Mouse (Mus musculus): ENCODE data around the gene Zdhhc1.

Gene Zdhhc1

DNA sequence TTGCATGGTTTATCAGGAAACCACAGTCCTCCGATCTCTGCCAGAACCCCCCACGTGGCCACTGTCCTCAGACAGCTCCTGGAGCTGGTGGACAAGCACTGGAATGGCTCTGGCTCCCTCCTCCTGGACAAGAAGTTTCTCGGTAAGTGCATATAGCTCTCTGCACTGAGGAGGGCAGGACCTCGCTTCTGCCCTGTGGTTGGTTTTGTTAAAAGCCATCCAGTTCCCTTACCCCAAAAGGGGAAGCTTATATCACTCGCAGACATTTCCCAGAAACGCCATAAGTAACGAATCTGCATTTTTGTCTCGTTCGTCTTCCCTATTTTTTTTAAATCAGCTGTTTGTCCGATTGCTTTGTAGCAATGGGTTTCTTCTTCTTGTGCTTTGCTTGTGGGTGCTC lies 41.5 kb downstream of the Zdhhc1 start:
- no peak for DNase-seq (ENCODE audit: low spot score)

DNA sequence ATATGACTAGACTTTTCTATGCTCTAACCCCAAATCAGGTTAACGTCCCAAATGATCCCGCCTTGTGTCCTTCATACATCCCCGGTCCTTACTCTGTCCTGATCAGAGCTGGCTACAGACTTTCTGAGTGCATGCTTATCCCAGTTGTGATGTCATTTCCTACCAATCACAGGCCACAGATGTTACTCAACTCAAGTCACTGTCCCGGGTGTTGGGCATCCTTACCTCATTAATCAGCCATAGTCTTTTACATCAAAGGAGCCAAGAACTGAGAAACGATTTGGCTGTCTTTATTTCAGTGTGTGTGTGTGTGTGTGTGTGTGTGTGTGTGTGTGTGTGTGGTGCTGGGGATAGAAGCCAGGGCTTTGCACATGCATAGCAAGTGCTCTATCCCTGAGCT lies 42.6 kb downstream of the Zdhhc1 start:
- DNase-seq (ENCODE audit: low spot score): no peak

GRCm38 (mm10) chr8:105453296-105453695 lies 43.4 kb downstream of the Zdhhc1 start:
- DNase-seq (ENCODE audit: low spot score): no peak

GRCm38 (mm10) chr8:105451903-105452603 lies 44.6 kb downstream of the Zdhhc1 start:
- DNase-seq (ENCODE audit: low spot score): no peak

- no peak for DNase-seq (ENCODE audit: low spot score)
These were observed 45.7 kb downstream of the Zdhhc1 start for GRCm38 (mm10) chr8:105450977-105451376.

DNA sequence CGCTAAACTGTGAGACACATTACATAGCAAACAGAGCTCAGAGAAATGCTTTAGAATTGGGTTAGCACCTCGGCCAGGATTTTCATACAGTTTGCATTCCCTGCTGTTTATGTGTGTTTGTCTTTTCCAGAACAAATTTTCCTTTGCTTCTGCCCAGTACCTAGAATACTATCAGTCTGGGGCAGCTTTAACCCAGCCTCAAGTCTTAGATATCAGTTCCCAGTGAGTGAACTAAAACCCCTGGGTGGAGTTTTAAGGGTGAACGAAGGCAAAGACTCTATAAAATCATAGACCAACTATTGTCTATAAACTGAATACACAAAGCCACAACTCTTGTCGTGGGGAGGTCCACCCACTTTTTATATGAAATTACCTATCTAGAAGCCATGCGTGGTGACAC lies 48.1 kb downstream of the Zdhhc1 start:
- no peak for DNase-seq (ENCODE audit: low spot score)

- no peak for DNase-seq (ENCODE audit: low spot score)
These were observed 48.5 kb downstream of the Zdhhc1 start for GRCm38 (mm10) chr8:105448188-105448587.

GRCm38 (mm10) chr8:105446127-105446552 lies 50.6 kb downstream of the Zdhhc1 start:
- no peak for DNase-seq (ENCODE audit: low spot score)

- DNase-seq (ENCODE audit: low spot score): peak; percentile 38
These were observed 51.2 kb downstream of the Zdhhc1 start for GRCm38 (mm10) chr8:105445296-105446126.

DNA sequence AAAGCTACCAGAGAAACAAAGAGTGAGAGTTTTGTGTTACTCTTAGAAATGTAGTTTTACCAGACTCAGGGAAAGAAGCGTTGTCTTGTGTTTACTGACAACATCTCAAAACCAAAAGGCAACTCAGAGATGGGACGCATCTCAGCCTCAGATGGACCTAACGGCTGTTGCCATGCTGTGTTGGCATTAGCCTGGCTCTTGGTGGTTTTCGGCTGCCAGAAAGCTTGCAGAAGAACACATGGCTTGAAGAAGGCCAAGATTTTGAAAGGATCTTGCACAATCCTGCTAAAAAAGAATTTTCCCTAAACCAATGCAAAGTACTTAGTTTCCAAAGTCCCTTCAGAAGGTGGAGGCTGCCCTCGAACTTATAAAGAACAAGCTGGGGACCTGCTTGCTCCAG lies 54.0 kb downstream of the Zdhhc1 start:
- no peak for DNase-seq (ENCODE audit: low spot score)

- DNase-seq (ENCODE audit: low spot score): peak; percentile 33
These were observed 55.3 kb downstream of the Zdhhc1 start for GRCm38 (mm10) chr8:105441433-105441832.

DNA sequence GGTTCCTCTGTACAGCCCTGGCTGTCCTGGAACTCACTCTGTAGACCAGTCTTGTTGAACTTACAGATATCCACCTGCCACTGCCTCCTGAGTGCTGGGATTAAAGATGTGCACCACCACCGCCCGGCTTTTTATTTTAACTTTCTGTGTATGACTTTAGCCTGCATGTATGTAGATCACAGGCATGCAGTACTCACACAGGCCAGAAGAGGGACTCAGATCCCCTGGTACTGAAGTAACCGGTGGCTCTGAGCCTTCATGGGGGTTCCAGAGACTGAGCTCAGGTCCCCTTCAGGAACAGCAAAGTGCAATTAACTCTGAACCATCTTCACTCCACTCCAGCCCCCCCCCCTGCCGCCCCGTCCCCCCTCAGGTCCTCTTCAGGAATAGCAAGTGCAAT lies 57.8 kb downstream of the Zdhhc1 start:
- peak; percentile 20 for DNase-seq (ENCODE audit: low spot score)

GRCm38 (mm10) chr8:105437078-105437748 lies 59.5 kb downstream of the Zdhhc1 start:
- no peak for DNase-seq (ENCODE audit: low spot score)

DNA sequence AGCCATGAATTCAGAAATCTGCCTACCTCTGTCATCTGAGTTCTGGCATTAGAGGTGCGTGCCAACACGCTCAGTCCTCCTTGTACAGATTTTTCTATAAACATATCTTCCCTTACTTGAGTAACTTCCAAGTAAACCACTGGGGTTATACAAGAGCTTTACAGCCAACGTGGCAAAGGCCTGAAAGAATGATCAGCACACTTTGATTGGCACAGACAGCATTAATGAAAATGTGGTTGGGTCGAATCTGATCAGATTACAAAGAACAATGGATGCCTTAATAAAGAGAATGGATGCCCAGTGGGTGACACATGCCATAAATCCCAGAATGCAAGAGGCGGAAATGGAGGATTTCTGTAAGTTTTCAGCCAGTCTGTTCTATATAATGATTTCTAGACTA lies 60.5 kb downstream of the Zdhhc1 start:
- DNase-seq (ENCODE audit: low spot score): no peak

GRCm38 (mm10) chr8:105434136-105434535 lies 62.6 kb downstream of the Zdhhc1 start:
- no peak for DNase-seq (ENCODE audit: low spot score)

DNA sequence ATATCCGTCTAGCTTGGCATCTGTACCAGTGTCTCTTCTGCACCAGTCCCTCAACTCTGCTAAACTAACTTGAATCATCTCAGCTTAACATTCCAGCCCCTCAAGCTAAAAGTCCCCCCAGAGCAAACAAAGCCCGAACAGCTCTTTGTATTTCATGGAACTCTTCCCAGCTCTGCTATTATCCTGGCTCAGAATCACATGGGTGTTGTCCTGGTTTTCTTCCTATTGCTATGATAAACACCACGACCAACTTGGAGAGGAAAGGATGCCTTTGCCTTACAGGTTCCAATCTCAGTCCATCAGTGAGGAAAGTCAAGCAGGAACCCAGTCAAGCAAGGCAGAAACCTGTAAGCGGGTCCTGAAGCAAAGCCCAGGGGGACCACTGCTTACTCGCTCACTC lies 63.2 kb downstream of the Zdhhc1 start:
- DNase-seq (ENCODE audit: low spot score): no peak

DNA sequence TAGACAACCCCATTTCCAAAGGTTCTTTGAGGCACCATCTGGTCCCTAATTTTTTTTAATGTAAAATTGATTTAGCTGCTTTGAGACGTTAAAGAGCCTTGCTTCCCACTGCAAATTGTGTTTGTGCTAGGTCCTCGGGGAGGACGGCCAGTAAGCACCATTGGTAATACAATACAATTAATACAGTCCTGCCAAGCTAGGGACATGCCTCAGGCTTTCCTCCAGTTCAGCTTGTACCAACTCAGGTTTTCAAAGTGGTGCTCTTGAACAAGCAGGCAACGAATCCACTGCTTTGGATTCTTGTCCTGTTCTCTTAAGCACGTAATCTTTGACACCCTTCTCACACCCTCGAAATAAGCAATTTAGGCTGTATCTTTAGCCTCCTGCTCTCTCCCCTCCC lies 63.7 kb downstream of the Zdhhc1 start:
- DNase-seq (ENCODE audit: low spot score): no peak

DNA sequence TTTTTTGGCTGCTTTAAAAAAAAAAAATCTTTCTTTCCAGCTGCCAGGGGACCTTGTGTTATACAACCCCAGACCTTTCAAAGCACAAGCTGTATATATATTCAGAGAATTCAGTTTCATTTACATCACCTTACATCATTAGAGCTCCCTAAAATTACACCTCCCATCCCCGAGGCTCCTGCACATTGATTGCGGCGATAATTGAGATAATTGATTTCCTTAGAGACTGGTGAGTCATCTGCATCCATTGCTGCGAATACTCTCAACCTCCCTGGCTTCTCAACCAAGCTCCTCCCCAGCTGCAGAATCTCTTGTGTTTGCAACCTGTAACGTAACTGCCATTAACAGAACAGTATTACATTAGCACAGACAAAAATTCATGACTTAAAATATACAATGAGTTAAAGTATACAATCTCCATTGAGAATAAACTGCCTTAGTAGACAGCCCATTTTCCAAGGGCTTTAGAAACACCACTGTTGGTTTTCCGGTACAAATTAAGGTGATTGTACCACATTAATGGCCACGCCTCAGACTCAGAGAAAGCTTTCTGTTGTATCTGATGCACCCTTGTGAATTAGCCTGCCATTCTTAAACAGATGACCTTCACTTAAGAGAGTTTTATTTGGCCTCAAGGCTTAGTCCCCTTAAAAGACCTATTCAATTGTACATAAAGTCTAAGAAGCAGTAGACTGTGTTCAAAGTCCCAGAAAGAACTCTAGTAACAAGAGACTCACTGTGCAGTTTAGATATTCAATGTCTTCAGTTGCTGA lies 64.8 kb downstream of the Zdhhc1 start:
- no peak for DNase-seq (ENCODE audit: low spot score)

- no peak for DNase-seq (ENCODE audit: low spot score)
These were observed 69.8 kb downstream of the Zdhhc1 start for GRCm38 (mm10) chr8:105426878-105427277.
